Mouse (Mus musculus) central nervous system, embryonic 18 days (tissue): ENCODE measurements around the gene Ctcf. TPM values are rescaled to one million over a fixed set of nuclear protein-coding genes. Genes with fewer than 3 reads are reported as not detected.

Experiments used
- polyA plus RNA-seq: library from polyadenylated mRNA; depleted of rRNA; stranded (reverse); fragments of >200 nt; gene quantifications from 2 replicates; pipeline ENCODE4 v1.2.3, GENCODE M21; 2012; rRNA removed

Ctcf gene
- 38.3 and 40.0 TPM in 2 replicates for polyA plus RNA-seq

DNA sequence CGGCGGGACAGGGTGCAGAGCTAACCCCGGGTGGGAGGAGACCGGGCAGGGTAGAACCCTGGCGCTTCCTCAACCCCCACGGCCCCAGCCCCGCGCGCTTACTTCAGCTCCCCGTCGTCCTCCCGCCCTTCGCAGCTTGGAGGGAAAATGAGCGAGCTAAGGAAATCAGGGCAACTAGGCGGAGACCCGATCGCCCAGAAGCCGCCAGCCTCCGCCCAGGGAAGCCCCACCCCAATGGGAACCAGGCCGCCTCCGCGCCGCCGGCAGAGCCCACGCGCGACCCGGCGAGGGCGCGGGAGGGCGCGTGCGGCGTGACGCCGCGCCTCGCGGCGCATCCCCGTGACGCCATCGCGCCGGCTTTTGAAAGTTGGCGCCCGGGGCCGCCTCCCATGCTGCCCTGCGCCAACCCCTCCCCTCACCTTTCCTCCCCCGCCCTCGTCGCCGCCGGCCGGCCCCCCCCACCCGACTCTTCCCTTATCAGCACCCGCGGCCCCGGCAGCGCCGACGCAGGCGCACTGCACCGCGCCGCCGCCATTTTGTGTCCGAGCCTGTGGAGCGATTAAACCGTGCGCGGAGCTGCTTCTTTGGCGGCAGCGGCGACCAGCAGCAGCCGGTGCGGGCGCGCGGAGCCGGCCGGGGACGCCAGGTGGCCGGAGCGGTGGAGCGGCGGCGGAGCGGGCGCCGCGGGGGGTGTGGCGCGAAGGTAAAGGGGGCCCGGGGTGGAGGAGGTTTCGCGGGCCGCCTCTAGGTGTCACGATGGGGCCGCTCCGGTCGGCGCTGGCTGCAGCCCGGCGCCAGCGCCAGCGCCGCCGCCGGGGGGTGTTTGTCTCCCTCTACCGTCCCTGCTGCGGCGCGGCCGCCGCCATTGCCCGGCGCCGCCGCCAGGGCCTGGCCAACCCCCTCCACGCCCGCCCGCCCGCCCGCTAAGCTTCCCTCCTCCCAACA, at the start of gene Ctcf:
TSS of gene Ctcf (plus strand) at position 551 of the 945 bp plus-strand sequence.

DNA sequence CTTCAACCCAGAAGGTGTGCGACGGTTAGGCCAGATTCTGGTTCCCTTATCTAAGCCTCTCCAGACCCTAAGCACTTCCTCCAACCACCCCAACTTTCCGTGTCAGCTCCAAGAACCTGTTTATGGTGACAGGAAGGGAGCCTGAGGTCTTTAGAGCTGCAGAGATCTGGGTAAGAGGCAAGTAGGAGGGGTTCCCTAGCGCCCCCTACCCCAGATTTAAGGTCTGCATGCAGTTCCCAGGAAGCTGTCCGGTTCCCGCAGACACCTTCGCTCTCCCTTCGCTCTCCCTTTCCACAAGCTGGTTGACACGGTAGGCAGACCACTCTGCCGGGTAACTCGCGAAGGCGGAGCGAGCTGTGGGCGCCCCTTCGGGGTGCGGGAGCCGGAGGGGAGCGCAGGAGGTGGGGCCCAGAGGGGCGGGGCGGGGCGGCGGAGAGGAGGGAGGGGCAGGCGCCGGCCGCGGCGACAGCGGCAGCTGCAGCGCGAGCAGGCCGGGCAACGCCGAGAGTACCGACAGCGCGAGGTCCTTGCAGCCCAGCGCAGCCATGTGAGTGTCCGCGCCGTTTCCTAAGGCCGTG, 31.5 kb upstream of the Ctcf start, which contains the start of gene Ripor1:
TSS of gene Ripor1 (plus strand) at position 452 of the 578 bp plus-strand sequence.

DNA sequence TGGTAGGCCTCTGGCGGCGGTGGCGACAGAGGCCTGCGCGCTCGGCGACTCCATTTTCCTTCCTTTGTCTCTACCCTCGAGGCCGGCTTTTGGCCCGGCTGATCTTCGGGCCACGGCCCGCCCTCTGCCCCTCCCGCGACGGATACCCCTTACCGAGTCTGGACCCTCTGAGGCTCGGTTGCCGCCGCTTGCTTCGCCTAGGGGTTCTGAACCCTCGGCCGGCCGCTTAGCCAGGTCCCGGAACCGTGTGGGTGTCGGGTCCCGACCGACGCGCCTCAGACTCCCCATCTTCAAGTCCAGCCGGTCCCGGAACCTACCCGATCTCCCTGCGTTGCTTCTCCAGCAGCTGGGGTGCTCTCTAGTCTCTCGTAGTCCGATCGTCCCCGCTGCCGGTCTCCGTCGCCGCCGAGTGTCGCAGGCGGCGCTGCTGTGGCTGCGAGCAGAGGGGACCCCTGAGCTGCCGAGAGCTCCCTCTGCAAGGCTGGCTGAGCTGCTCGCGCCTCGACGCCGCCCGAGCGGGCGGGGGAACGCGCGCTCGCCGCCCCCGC, 669 bp downstream of the Ctcf start, which contains the start of gene Agrp:
TSS of gene Agrp (minus strand) at position 431 of the 548 bp plus-strand sequence.

DNA sequence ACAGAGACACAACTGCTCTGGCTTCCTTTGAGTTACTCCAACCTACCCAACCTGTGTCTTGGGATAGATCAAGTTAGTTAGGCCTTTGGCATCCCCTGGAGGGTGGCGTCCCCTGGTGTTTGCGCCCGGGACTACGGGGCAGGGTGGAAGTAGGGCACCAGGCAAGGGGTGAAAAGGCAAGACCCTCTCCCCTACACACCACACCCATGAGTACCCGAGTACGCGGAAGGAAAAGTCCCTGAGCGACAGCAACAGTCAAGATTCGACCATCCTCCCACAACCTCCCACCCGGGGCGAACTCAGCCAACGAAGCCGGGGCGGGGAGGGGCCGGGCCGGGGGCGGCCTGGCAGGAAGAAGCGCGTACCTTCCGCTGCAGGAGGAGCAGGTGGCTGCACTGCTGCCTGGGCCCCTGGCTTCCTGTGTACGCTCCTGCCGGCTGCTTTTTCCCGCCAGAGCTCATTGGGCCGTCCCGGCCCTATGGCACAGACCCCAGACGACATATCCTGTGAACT, 49.5 kb downstream of the Ctcf start, which contains the start of gene Carmil2:
TSS of gene Carmil2 (plus strand) at position 479 of the 513 bp plus-strand sequence.

DNA sequence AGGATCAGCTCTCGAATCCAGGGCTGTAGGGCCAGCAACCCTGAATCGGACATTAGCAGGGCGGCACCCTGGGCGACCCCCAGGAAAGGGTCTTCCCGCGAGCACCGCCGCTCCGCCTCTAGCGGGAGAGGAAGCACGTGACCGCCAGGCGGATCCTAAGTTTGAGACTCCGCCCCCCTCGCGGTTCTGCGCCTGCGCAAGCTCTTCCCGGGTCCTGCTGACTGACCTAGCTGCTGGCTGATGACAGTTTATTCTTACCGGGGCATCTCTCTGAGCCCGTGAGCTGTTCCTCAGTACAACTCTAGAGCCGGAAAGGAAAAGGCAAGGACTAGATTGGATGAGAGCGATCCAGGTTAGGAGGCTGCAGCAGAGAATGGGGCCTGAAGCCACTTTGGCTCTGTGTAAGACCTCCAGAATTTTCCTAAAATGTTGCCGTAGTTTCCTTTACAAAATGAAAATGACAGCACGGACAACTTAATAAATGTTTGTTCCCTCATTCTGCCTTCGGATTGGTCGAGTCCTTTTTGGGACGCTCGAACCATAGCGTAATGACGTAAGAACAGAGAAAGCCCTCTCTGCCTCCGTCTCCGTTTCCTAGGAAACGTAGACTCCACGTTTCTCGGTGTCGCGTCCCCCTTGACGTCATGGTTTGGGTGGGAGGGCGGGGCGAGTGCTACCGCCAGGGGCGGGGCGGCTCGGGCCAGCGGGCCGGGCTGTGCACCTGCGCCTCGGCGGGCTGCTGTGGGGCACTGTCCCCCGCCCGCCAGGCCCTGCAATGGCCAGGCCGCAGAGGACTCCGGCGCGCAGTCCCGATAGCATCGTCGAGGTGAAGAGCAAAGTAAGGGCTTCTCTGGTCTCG, 64.8 kb downstream of the Ctcf start, which contains the start of the genes Acd and Pard6a:
TSS of gene Acd (minus strand) at position 137 of the 859 bp plus-strand sequence.
TSS of gene Pard6a (plus strand) at position 183 of the 859 bp plus-strand sequence.

DNA sequence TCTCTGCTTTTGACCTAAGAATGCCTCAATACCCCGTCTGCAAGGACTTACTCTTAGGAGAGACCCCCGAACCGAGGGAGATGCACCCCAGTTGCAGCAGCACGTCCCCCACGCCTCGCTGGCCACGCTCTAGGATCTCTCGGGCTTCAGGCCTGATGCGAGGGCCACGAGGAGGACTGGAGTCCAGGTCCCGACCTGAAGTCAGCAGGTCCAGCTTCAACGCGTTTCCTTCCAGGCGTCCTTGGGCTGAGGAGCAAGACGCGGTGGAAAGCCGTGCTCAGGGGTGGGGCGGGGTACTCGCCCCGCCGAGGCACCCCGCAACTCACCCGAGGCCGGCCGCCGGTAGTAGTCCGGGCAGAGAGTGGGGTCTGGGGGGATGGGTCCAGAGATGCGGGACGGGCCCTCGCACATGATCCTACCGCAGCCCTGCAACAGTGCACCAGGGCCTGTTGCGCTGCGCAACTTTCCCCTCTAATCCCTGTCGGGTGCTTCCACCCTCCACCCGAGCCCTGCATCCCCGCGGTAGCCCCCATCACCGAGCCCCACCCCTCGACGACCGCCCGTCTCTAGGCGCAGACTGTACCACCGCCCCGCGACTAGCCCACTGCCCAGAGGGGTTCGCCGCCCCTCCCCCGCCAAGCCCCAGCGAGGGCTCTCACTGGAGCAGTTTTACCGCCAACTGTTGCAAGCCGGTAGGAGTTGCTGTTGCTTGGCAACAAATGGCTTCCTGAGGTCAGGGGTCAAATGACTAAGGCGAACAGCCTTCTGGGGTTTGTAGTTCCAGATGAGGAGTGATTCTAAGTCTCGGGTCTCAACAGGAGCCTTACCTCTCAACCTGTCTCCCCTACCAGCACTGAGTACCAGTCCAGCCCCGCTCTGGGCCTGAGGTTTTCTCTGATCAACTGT, 71.4 kb downstream of the Ctcf start, which contains the start of the genes 4933405L10Rik and Enkd1:
TSS of gene 4933405L10Rik (plus strand) at position 158 of the 906 bp plus-strand sequence.
TSS of gene Enkd1 (minus strand) at position 713 of the 906 bp plus-strand sequence.

Other genes with a start within 250 kb of the Ctcf start
- 0.04 and 0.09 TPM in 2 replicates for gene Kctd19, start 223.1 kb upstream of the Ctcf start, polyA plus RNA-seq
- gene Lrrc36, start 223.0 kb upstream of the Ctcf start, polyA plus RNA-seq, result 0.47 and 0.82 TPM in 2 replicates
- 99.4 and 162 TPM in 2 replicates for gene Tppp3, start 165.0 kb upstream of the Ctcf start, polyA plus RNA-seq
- gene Zdhhc1, start 139.7 kb upstream of the Ctcf start, polyA plus RNA-seq, result 38.3 and 39.3 TPM in 2 replicates
- gene Hsd11b2, start 117.8 kb upstream of the Ctcf start, polyA plus RNA-seq, result 0.85 and 3.1 TPM in 2 replicates
- gene Atp6v0d1, start 70.5 kb upstream of the Ctcf start, polyA plus RNA-seq, result 254 and 273 TPM in 2 replicates
- 28.1 and 32.8 TPM in 2 replicates for gene Ripor1, start 31.3 kb upstream of the Ctcf start, polyA plus RNA-seq
- 0.79 and 0.87 TPM in 2 replicates for gene Agrp, start 825 bp downstream of the Ctcf start, polyA plus RNA-seq
- gene Carmil2, start 49.7 kb downstream of the Ctcf start, polyA plus RNA-seq, result 21.1 TPM in 2 replicates
- gene Acd, start 64.5 kb downstream of the Ctcf start, polyA plus RNA-seq, result 53.7 and 57.3 TPM in 2 replicates
- 50.9 and 51.0 TPM in 2 replicates for gene Pard6a, start 64.6 kb downstream of the Ctcf start, polyA plus RNA-seq
- 0.12 and 0.31 TPM in 2 replicates for gene 4933405L10Rik, start 71.1 kb downstream of the Ctcf start, polyA plus RNA-seq
- 22.4 and 25.1 TPM in 2 replicates for gene Enkd1, start 71.6 kb downstream of the Ctcf start, polyA plus RNA-seq
- gene Gfod2, start 122.1 kb downstream of the Ctcf start, polyA plus RNA-seq, result 51.6 and 57.3 TPM in 2 replicates
- 28.2 and 30.4 TPM in 2 replicates for gene Ranbp10, start 190.8 kb downstream of the Ctcf start, polyA plus RNA-seq
- 0.36 and 0.80 TPM in 2 replicates for gene Tsnaxip1, start 191.2 kb downstream of the Ctcf start, polyA plus RNA-seq
- 81.1 and 83.5 TPM in 2 replicates for gene Cenpt, start 216.7 kb downstream of the Ctcf start, polyA plus RNA-seq
- 59.8 and 61.2 TPM in 2 replicates for gene Thap11, start 218.6 kb downstream of the Ctcf start, polyA plus RNA-seq
- 148 and 151 TPM in 2 replicates for gene Nutf2, start 224.0 kb downstream of the Ctcf start, polyA plus RNA-seq
- gene Edc4, start 244.3 kb downstream of the Ctcf start, polyA plus RNA-seq, result 62.0 and 67.9 TPM in 2 replicates